Mouse (Mus musculus) thymus, postnatal 10 days (tissue): ENCODE results near the gene Slc44a3.
A peak's percentile ranks its signal among the peaks of the same experiment; 100 is the strongest.

Experiments
- DNase-seq, 2 experiments: peaks; one replicate each; pipeline ENCODE4 v3.0.0; 2021; ENCODE audit warnings: low spot score in 2 of 2

The Slc44a3 gene

DNA sequence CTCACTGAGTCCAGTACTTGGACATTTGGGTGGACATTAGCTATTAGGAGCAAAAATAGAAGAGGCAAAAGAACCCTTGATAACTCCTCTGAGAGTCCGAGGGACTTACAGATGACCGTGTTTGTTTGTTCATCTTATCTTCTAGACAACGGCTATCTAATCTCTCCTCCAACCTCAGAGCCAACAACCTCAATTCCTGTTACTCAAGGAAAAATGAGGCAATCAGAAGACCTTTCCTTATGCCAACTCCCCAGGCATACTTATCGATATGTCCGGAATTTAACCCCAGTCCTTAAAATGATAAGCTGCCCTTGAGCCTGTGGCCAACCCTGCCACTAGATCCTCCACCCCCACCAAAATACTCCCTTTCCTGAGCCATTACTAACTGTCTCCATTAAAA is 31.5 kb downstream of the Slc44a3 start:
- no peak for DNase-seq

GRCm38 (mm10) chr3:121500225-121500624 is 32.0 kb downstream of the Slc44a3 start:
- peak; percentile 46 to 71 for DNase-seq

GRCm38 (mm10) chr3:121493997-121494421 is 38.2 kb downstream of the Slc44a3 start:
- DNase-seq = no peak

GRCm38 (mm10) chr3:121492026-121492425 is 40.2 kb downstream of the Slc44a3 start:
- DNase-seq = no peak

DNA sequence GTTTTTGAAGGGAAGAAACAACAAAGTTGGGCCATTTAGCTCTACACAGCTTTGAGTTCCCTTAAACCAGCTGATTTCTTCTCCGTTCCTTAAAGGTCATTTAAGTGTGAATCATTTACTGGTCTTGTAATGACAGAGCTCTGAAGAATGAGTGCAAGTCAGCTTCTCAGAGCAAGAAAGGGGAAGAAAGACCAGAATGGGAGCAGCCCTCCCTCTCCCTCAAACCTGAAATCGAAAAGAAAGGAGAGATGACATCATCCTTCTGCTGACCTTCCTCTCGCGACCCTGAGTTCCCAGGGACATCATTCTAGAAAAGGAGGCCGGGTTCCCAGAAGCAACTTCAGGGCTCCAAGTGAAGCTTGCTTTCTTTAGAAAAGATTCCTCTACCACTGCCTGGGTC is 41.3 kb downstream of the Slc44a3 start:
- no peak for DNase-seq

GRCm38 (mm10) chr3:121489462-121490118 is 42.6 kb downstream of the Slc44a3 start:
- no peak for DNase-seq

DNA sequence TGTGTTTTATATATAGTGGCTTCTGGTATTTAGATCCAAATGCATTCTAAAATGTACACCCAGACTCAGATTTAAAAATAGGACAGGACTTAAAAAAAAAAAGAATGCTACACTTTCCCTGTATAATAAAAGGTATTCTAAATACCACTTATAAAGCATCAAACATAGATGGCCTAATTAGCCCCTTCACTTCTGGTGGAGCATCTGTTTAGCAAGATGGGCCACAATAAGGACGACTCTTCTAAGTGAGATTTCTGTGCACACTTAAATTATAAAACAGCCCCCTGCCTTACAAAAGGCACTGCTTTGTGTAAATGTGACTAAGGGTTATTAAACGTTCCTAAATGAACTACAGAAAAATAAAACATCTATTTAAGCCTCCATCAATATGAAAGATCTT is 47.0 kb downstream of the Slc44a3 start:
- DNase-seq = no peak

- no peak for DNase-seq
Observed at GRCm38 (mm10) chr3:121483266-121484161, 48.7 kb downstream of the Slc44a3 start.

GRCm38 (mm10) chr3:121481564-121481963 is 50.6 kb downstream of the Slc44a3 start:
- DNase-seq = no peak

DNA sequence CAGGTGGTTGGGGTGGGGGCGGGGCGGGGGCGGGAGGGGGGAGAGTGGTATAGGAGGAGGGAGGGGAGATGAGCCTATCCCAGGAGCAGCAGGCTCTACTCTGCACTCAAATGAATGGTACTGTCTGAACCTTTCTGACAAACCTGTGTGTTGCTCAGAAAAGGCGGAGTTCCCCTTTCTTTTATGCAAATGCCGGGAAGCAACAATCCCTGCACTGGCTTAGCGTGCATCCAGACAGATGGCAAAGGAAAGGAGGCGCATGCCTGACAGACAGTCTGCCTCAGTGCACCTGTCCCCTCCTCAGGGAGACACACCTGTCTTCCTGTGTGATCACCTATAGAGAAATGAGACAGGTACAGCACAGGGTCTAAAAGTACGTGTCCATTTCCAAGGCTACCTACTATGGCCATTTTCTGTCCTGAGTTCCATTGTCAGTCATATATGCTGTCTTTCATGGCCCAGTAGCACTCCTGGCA is 51.2 kb downstream of the Slc44a3 start:
- no peak for DNase-seq

DNA sequence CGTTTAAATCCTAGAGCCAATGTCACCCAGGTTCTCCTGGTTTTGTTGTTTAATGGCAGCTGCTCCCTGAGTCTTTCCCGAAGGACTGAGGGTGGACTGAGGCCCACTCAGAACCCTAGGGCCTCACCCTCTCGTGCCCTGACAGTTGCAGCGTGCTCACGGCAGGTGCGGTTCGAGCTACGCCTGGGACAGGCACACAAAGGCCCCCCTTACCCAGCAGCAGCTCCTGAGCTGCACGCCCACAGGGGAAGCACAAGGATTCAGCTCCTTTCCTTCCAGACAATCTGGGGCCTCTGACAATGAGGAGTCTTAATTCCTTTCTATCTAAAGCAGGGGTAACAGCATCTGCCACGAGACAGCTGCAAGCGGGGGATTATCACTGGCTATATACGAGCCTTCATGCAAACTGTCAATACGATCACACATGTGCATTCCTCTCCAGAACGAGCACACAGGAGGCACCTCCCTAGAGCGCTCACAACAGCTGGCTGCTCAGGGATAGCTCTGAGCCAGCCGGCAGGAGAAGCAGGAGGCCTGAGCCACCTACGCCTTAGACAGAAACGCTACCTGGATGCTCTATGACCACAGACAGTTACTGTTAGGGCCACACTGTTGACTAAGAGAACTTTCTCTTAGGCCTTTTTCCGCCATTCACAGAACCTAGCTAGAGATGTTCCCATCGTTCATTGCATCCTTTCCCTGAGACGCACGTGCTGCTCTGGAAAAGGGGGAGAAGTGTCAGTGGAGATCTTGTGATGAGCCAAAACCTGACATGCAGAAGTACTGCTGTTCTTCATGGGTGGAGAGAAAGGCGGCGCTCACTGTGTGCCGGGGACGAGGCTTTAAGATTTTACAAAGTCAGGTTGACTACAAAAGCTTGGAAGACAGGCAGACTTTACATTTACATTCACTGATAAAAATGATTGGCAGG is 51.9 kb downstream of the Slc44a3 start:
- DNase-seq = no peak

DNA sequence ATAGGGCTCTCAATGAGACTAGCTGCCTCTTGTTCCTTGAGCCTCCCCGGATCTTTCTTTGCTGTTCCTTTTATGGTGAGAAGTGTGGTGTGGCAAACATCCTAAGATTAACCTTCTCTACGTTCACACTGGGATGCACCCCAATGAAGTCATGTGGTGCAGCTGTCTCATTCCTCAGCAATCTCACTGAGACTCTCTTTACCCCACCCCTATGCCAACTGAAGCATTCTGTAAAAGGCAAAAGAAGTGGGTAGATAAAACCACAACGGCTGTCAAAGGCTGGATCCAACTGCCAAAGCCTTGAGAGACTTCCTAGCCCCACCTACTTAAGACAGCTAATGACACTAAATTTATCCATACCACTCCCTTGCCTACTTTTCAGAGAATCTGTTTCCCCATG is 57.5 kb downstream of the Slc44a3 start:
- DNase-seq = peak; percentile 38 to 42

DNA sequence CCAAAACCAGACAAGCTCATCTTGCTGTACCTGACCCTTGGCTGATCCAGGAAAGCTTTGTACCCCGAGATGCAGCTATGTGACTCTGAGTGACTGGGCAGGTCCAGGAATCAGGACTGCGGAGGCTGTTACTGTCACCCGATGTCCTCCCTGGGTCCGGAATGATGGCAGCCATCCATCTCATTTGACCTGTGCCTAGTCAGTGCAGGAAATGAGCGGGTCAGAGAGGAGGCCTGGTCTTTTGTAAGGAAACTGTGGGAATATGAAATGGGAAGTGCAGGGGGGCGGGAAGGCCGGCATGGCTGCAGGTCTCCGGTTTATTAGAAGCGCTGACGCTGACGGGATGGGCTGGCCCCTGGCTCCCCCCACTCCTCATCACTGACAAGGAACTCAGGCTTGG is 60.5 kb downstream of the Slc44a3 start:
- DNase-seq = no peak

- DNase-seq = no peak
Observed at GRCm38 (mm10) chr3:121469185-121469975, 62.8 kb downstream of the Slc44a3 start.

GRCm38 (mm10) chr3:121468136-121468535 is 64.1 kb downstream of the Slc44a3 start:
- no peak for DNase-seq

DNA sequence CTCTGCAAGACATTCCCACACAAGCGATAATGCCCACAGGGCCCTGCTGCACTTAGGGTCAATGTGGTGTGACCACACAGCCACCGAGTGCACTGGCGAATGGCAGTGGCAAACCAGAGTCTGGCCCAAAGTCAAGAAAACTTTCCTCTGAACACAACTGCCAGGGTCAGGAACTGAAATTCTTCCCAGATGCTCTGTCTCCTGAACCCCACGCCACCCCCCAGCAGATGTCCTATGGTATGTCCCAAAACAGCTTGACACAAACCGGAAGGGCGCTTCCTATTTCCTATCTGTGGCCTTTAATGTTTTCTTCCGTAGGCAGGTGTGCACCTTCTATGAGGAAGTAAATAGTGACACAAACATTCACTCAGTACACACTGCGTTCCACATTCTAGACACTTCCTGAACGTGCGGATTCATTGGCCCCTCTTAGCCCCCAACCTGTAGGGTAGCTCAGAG is 65.1 kb downstream of the Slc44a3 start:
- DNase-seq = peak; percentile 26

DNA sequence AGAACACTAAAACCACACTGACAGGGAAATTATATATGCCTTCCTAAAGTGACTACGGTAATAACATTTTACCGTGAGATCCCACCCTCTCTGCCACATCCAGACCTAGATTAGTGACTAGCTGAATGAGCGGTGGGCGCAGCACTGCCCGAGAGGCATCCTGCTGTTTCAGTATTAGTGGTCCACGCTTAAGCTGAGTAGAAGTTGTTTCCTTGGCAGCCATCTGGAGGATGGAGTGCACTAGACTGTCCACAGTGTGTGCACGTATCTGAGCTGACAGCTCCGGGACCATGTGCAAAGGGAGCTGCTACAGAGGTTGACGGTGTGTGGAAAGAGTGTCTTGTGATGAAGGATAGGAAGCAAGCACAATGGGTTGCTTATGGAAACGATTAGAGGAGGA is 66.4 kb downstream of the Slc44a3 start:
- no peak for DNase-seq

DNA sequence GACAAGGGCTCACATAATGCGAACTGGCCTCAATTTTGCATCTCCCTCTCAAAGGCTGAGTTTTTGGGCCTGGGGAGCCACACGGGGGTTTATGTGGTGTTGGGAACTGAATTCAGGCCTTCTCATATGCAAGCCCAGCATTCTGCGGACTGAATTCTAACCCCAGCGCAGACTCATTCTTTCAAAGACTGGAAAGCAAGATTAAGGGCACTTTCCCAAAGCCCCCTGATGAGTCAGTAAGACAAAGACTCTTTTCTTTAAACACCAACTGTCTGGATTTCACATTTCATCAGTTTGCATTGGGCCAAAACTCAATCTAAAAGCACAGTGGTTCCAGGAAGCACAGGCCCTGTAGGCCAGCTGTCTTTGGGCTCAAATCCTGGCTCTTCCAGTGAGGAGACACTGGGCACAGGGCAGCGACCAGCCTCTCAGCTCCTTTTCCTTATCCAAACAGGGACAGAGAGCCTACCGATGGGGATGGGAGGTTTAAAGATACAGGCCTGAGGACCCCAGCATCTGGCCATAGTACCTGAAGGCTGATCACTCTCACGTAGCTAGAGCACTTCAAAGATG is 67.4 kb downstream of the Slc44a3 start:
- DNase-seq = no peak

GRCm38 (mm10) chr3:121462782-121463181 is 69.4 kb downstream of the Slc44a3 start:
- DNase-seq = no peak

GRCm38 (mm10) chr3:121461477-121461876 is 70.7 kb downstream of the Slc44a3 start:
- no peak for DNase-seq
